Mouse (Mus musculus) G1E (cell line): Measurements from ENCODE around the gene Txnl4b.

Experiments used
- CTCF ChIP-seq: IDR thresholded peaks from 2 replicates; pipeline ENCODE4 v1.5.1; 2012; ENCODE audit warnings: low read depth, low read length, inconsistent platforms, mixed read lengths
- GATA1 ChIP-seq: IDR thresholded peaks from 2 replicates; pipeline ENCODE4 v1.6.1; 2012; ENCODE audit warnings: borderline replicate concordance, low read length, inconsistent platforms, mixed read lengths
- POLR2AphosphoS5 ChIP-seq: IDR thresholded peaks from 2 replicates; pipeline ENCODE4 v1.6.1; 2012; ENCODE audit warnings: low read depth, low read length, inconsistent platforms; ENCODE audit not compliant: insufficient replicate concordance
- TAL1 ChIP-seq: conservative IDR thresholded peaks from 2 replicates; pipeline ENCODE4 v1.6.1; 2012; ENCODE audit warnings: low read depth, low read length, inconsistent platforms, mixed read lengths

GRCm38 (mm10) chr8:109592164-109592563 lies 26.5 kb downstream of the Txnl4b start:
- TF ChIP-seq CTCF (no peak), POLR2AphosphoS5 (no peak), TAL1 (no peak), GATA1 (no peak)
